Mouse (Mus musculus) embryonic facial prominence, embryonic 15.5 days (tissue): ENCODE measurements around the gene Olfr2. TPM values are rescaled to one million over a fixed set of nuclear protein-coding genes. Genes with fewer than 3 reads are reported as not detected.
"Not testable (repeated sequence)": the region's sequence is repeated elsewhere in the genome, so short reads cannot be mapped to it uniquely, and the experiment has no call there.

Source experiments
- ATAC-seq: fragments of 200-750 bp; cut with Nextera tagmentation; 2 replicates; pipeline ENCODE4 v1.8.0; 2017; ENCODE audit warnings: low read depth, moderate TSS enrichment; ENCODE audit not compliant: insufficient number of reproducible peaks, low FRiP score, low TSS enrichment
- H3K27ac ChIP-seq: fragments of 300-500 bp; sonication (generic); replicated peaks from 2 replicates; pipeline ENCODE4 v1.5.1; 2015; ENCODE audit warnings: mild to moderate bottlenecking, inconsistent platforms
- H3K27me3 ChIP-seq: fragments of 300-500 bp; sonication (generic); 2 replicates; pipeline ENCODE4 v1.6.1; 2015; ENCODE audit warnings: inconsistent platforms
- H3K36me3 ChIP-seq: fragments of 300-500 bp; sonication (generic); 2 replicates; pipeline ENCODE4 v1.6.1; 2015; ENCODE audit warnings: mild to moderate bottlenecking, inconsistent platforms
- H3K4me1 ChIP-seq: fragments of 300-500 bp; sonication (generic); 2 replicates; pipeline ENCODE4 v1.6.1; 2015; ENCODE audit warnings: inconsistent platforms
- H3K4me2 ChIP-seq: fragments of 300-500 bp; sonication (generic); replicated peaks from 2 replicates; pipeline ENCODE4 v1.6.1; 2015; ENCODE audit warnings: mild to moderate bottlenecking, inconsistent platforms
- H3K4me3 ChIP-seq: fragments of 300-500 bp; sonication (generic); replicated peaks from 2 replicates; pipeline ENCODE4 v1.5.1; 2015; ENCODE audit warnings: mild to moderate bottlenecking, inconsistent platforms
- H3K9ac ChIP-seq: fragments of 300-500 bp; sonication (generic); 2 replicates; pipeline ENCODE4 v1.6.1; 2015; ENCODE audit warnings: inconsistent platforms
- H3K9me3 ChIP-seq: fragments of 300-500 bp; sonication (generic); replicated peaks from 2 replicates; pipeline ENCODE4 v1.6.1; 2016; ENCODE audit warnings: inconsistent platforms
- WGBS: fragments of 180-500 bp; shearing (Covaris S2); methylation state at CpG from one replicate; pipeline ENCODE4 v1.1.7; 2015; 5-methylcytosine and 5-hydroxymethylcytosine counted together
- polyA plus RNA-seq: library from polyadenylated mRNA; unstranded; fragments of >200 nt; fragmentation: Nextera tagmentation; extraction: Ambion mirVana; gene quantifications from 2 replicates; pipeline ENCODE4 v1.2.1, GENCODE M21; 2015

Gene Olfr2
- not detected in 2 replicates for polyA plus RNA-seq

DNA sequence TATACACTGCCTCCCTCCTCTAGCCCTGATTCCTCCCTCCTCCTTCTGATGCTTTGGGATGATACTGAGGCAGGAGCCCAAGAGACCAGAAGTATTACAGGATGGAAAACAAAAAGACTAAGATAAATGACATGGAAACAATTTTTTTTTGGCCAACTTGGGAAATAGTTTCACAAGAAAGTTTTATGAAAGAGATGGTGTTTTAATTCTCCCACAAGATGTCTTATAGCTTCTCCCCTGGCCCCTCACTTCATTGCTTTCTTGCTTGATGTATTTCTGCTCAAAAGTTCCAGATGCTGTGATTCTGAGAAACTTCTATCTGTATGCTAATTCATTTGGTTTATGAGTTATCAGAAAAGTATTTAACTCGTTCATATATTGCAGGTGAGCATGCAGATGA lies at the start of gene Olfr2:
Gene Olfr2 (minus strand): TSS at position 101 of the 400 bp plus-strand sequence.
- Histone ChIP-seq H3K4me1 (no peaks in the 10 kb centered on the region), H3K27me3 (no peaks in the 10 kb centered on the region), H3K9ac (no peak within 1 kb of the TSS), H3K36me3 (no peaks in the 10 kb centered on the region), H3K4me3 (no peak within 1 kb of the TSS), H3K27ac (no peak within 1 kb of the TSS), H3K9me3 (no peaks in the 10 kb centered on the region), H3K4me2 (no peak within 1 kb of the TSS)
- 31% methylated on average over 1 of the region's 1 CpGs for WGBS
- no peak for ATAC-seq

DNA sequence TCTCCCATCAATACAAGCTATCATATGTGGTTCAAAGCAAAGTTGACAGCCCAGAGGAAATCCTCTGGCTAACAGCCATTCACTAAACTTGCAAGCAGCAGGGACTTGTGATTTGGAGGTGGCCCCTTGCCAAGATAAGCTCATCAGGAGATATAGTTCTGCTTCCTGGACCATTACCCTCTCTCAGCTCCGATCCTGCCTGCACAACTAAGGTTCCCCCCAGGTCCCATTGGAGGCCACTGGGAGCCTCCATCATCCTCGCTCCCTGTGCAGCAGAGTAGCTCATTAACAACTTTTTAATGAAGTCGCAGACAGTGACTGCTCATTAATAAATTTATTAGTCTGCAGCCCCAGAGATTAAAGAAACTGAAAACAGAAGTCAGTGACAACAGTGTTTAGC lies 41.7 kb upstream of the Olfr2 start:
- WGBS: 42% methylated on average over 3 of the region's 3 CpGs
- no peak for ATAC-seq

DNA sequence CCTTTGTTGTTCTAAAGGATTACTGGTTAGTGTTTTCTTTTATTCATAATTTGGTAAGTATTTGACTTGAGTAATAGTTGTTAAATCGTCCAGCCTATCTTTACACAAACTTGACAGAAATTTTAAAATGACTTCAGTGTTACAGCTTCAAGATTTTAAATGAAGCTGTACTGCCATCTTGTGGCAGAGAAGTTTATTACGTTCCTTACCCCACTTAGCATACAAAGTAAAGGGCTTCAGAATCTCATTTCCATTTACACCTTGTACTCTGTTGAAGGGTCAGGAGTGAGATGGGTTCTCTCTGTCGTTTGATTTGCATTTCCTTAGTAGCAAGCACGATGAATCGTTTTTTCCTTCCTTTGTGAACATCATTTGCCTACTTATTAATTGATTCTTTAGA lies 40.0 kb upstream of the Olfr2 start:
- Histone ChIP-seq H3K36me3 (no peaks in the 10 kb centered on the region), H3K4me2 (no peak overlapping the region), H3K27ac (no peak overlapping the region), H3K9ac (no peak overlapping the region), H3K4me3 (no peak overlapping the region), H3K4me1 (no peaks in the 10 kb centered on the region), H3K9me3 (no peaks in the 10 kb centered on the region), H3K27me3 (no peaks in the 10 kb centered on the region)
- no peak for ATAC-seq
- WGBS: 6% methylated on average over 5 of the region's 5 CpGs

More for the DNA sequence above, 41.7 kb upstream of the Olfr2 start:
- Histone ChIP-seq H3K36me3 (no peaks in the 10 kb centered on the region), H3K9ac (no peak overlapping the region), H3K4me2 (no peak overlapping the region), H3K4me3 (no peak overlapping the region), H3K27ac (no peak overlapping the region), H3K27me3 (no peaks in the 10 kb centered on the region), H3K9me3 (no peaks in the 10 kb centered on the region), H3K4me1 (no peaks in the 10 kb centered on the region)

DNA sequence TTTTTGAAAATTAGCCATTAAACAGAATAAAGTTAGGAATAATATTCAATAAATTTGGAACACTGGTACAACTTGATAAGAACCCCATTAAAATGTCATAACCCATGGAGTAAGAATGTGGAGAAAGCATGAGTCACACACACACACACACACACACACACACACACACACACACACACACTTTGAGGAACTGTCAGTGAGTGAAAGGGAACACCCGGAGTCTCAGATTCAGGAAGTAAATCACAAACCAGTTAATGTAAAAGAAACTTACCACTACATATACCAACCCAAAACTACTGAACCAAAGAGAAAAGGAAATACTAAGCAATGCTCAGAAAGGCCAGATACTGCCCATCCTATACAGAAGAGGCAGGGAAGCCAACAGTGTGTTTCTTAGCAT lies 38.5 kb upstream of the Olfr2 start:
- 71% methylated on average over 1 of the region's 1 CpGs for WGBS
- no peak for ATAC-seq
- no peaks in the 10 kb centered on the region for H3K27me3 ChIP-seq

DNA sequence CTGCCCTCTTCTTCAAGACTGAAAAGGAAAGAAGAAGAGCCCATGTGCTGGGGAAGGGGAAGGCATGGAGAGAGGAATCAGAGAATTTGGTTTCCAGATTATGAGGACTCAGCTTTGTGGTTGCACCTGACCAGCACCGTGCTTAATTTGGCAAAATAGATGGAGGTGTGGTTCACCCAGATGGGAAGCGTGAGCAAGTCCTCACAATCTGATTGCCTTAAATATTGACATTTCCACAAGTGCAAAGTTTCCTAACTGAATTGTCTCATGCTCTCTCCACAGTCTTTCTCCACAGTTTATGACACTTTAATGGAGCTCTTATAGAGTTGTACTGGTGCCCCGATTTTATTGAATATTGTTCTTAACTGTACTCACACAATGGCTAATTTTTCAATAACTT lies 37.3 kb upstream of the Olfr2 start:
- 82% methylated on average over 3 of the region's 3 CpGs for WGBS
- ATAC-seq: no peak
- Histone ChIP-seq H3K27ac (no peak overlapping the region), H3K4me2 (no peak overlapping the region), H3K9me3 (no peaks in the 10 kb centered on the region), H3K4me1 (no peaks in the 10 kb centered on the region), H3K9ac (no peak overlapping the region), H3K36me3 (no peaks in the 10 kb centered on the region), H3K4me3 (no peak overlapping the region), H3K27me3 (no peaks in the 10 kb centered on the region)

More for the DNA sequence above, 38.5 kb upstream of the Olfr2 start:
- H3K9ac ChIP-seq: no peak overlapping the region
- no peak overlapping the region for H3K27ac ChIP-seq
- H3K4me2 ChIP-seq: no peak overlapping the region
- H3K4me1 ChIP-seq: no peaks in the 10 kb centered on the region
- H3K4me3 ChIP-seq: no peak overlapping the region
- H3K36me3 ChIP-seq: no peaks in the 10 kb centered on the region
- no peaks in the 10 kb centered on the region for H3K9me3 ChIP-seq

DNA sequence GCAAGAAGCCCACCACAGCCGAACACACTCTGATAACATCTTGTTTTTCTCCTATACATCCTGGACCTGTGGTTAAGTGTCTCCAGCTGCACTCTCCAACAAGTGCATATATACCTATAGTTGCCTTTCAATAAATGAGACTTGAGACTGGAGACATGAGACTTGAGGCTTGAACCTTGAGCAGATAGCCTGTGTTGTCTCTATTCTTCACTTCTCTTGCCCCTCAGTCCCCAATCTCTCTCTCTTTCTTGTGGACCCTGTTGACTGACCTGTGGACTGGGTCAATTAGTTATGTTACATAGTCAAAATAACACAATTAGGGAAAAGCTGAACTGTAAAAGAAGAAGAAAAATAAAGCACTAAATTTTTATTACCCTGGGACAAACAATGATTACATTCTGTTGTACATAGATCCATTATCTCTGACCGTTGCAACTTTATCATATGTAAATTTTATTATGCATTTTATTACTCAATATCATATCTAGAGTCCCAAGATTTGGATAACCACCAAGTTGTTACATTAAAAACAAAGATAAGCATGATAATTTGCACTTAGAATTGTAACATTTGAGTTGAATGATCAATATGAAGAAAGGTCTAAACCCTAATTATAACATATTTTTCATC lies 34.2 kb upstream of the Olfr2 start:
- Histone ChIP-seq H3K36me3 (no peaks in the 10 kb centered on the region), H3K9ac (no peak overlapping the region), H3K27me3 (no peaks in the 10 kb centered on the region), H3K4me1 (no peaks in the 10 kb centered on the region), H3K27ac (no peak overlapping the region), H3K9me3 (no peaks in the 10 kb centered on the region), H3K4me3 (no peak overlapping the region), H3K4me2 (no peak overlapping the region)
- WGBS: 73% methylated on average over 2 of the region's 2 CpGs
- no peak for ATAC-seq

DNA sequence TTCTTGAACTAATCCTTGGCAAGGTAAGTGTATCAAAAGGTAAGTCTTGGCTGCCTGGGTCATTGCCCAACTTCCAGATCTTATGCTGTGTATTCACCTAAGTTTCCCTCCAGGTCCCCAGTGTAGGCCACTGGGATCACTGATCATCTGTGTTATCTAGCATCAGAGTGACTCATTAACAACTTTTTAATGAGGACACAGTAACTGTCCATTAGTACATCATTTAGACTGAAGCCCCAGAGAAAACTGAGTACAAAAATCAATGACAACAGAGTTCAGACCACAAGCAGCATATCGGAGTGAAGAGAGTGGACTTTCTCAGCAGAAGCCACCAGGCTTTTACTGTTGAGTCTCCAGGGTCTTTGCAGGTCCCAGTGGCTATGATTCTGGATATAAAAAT lies 25.0 kb upstream of the Olfr2 start, which contains the start of gene Olfr713:
Gene Olfr713 (plus strand): TSS at position 301 of the 400 bp plus-strand sequence.
- no peak within 1 kb of the TSS for H3K9ac ChIP-seq
- no peak for ATAC-seq
- no peak within 1 kb of the TSS for H3K4me3 ChIP-seq
- H3K27me3 ChIP-seq: no peaks in the 10 kb centered on the region
- H3K27ac ChIP-seq: no peak within 1 kb of the TSS
- no peaks in the 10 kb centered on the region for H3K36me3 ChIP-seq
- H3K9me3 ChIP-seq: no peaks in the 10 kb centered on the region
- H3K4me1 ChIP-seq: no peaks in the 10 kb centered on the region
- H3K4me2 ChIP-seq: no peak within 1 kb of the TSS
- WGBS: 84% methylated on average over 1 of the region's 1 CpGs

DNA sequence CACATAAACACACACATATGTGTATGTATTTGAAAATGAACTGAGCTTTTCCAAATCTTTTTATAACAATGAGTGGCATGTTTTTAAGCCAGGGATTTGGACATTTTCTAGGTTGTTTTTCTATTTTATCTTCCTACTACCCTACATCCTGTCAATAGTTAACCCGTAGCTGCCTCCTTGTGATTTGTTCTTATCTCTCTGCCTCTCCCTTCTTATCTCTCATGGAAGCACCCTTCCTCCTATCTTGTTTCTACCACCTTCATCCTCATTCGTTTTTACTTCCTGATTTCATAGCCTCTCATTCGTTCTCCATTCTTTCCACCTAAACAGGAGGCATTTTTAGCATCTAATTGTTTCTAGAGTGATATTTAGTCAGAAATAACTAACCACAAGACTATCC lies 1.7 kb downstream of the Olfr2 start:
- Histone ChIP-seq H3K27ac (no peak overlapping the region), H3K36me3 (no peaks in the 10 kb centered on the region), H3K4me2 (no peak overlapping the region), H3K4me1 (no peaks in the 10 kb centered on the region), H3K27me3 (no peaks in the 10 kb centered on the region), H3K9me3 (no peaks in the 10 kb centered on the region), H3K4me3 (no peak overlapping the region), H3K9ac (no peak overlapping the region)
- no peak for ATAC-seq
- 62% methylated on average over 3 of the region's 3 CpGs for WGBS

DNA sequence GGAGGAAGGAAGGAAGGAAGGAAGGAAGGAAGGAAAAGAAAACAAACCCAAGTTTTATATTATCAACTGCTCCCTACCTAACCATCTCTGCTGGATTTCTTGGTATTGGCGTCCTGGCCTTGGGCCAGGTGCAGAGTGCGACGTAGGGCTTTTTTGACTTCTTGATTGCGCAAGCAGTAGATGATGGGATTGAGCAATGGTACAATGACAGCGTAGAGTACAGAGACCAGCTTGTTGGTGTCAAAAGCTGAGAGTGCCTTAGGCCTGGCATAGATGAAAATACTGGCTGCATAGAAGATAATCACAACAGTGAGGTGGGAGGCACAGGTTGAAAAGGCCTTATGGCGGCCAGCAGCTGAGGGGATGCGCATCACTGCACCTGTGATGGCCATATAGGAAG lies 5.1 kb downstream of the Olfr2 start:
- no peaks in the 10 kb centered on the region for H3K4me1 ChIP-seq
- WGBS: 82% methylated on average over 7 of the region's 7 CpGs
- H3K27me3 ChIP-seq: no peaks in the 10 kb centered on the region

DNA sequence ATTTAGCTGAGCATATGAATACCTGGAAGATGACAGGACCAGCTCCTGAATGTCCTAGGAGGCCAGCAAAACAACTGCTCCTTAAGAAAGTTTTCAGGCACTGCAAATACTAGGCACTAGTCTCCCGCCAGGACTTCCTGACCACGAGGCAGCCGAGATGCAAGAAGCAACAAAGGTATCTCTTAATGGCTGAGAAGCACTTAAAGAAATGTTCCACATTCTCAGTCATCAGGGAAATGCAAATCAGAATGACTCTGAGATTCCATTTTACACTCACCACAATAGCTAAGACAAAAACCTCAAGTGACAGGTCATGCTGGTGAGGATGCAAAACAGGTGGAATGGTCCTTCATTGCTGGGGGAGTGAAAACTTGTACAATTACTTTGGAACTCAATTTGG lies 20.6 kb downstream of the Olfr2 start:
- no peak for ATAC-seq
- Histone ChIP-seq H3K9ac (no peak overlapping the region), H3K27me3 (no peaks in the 10 kb centered on the region), H3K4me3 (no peak overlapping the region), H3K4me1 (no peaks in the 10 kb centered on the region), H3K9me3 (no peaks in the 10 kb centered on the region), H3K4me2 (no peak overlapping the region), H3K27ac (no peak overlapping the region), H3K36me3 (no peaks in the 10 kb centered on the region)
- WGBS: 93% methylated on average over 3 of the region's 3 CpGs

More for the DNA sequence above, 5.1 kb downstream of the Olfr2 start:
- no peak overlapping the region for H3K27ac ChIP-seq
- no peaks in the 10 kb centered on the region for H3K36me3 ChIP-seq
- H3K4me3 ChIP-seq: no peak overlapping the region
- H3K4me2 ChIP-seq: no peak overlapping the region
- no peak for ATAC-seq
- H3K9me3 ChIP-seq: no peaks in the 10 kb centered on the region
- H3K9ac ChIP-seq: no peak overlapping the region

DNA sequence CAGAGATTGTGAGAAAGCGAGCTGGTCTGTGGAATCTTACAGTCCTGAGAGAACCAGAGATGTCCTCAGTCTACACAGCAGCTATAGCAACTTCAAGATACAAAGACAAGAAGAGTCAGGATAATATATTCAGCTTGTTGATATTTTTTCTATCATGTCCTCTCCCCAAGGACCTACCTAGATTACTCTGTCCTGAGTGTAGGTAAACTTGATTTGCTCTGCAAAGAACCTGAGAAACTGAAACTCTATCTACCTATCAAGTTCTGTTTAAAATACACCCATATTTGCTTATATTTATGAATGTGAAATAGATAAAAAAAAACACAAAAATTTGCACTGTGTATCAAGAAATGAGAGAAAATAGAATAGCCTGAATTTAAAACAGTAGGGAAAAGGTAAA lies 30.5 kb downstream of the Olfr2 start, which contains the start of gene Olfr711:
Gene Olfr711 (minus strand): TSS at position 101 of the 400 bp plus-strand sequence.
- Histone ChIP-seq H3K36me3 (no peaks in the 10 kb centered on the region), H3K27me3 (no peaks in the 10 kb centered on the region), H3K27ac (no peak within 1 kb of the TSS), H3K4me1 (no peaks in the 10 kb centered on the region), H3K9me3 (no peaks in the 10 kb centered on the region), H3K4me2 (no peak within 1 kb of the TSS), H3K9ac (no peak within 1 kb of the TSS), H3K4me3 (no peak within 1 kb of the TSS)
- WGBS: 33% methylated on average over 1 of the region's 1 CpGs
- no peak for ATAC-seq

DNA sequence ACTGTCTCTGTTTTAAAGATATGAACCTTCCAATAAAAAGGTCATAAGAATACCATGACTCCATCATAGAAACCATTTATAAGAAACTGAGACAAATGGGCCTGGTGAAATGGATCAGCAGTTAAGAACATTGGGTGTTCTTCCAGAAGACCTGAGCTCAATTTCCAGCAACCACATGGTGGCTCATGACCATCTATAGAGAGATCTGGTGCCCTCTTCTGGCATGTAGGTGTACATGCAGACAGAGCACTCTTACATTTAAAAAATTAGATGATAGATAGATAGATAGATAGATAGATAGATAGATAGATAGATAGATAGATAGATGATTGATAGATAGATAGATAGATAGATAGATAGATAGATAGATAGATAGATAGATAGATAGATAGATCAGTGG lies 38.4 kb downstream of the Olfr2 start:
- H3K27ac ChIP-seq, H3K9ac ChIP-seq: not testable (repeated sequence)

More for the DNA sequence above, 38.4 kb downstream of the Olfr2 start:
- H3K36me3 ChIP-seq, ATAC-seq, H3K4me3 ChIP-seq, H3K9me3 ChIP-seq, H3K4me1 ChIP-seq, H3K4me2 ChIP-seq, H3K27me3 ChIP-seq: not testable (repeated sequence)
